In genomic region chr4:102226700-102227099, GRCm38 (mm10) we compare ENCODE assay signal across 9 mouse cellular contexts.
DNase-seq lines count a peak whose midpoint lies in the region; ATAC-seq lines count a peak whose summit lies in the region.
"Had no signal": no experiment of that assay in that cellular context is flagged by ENCODE, and none has a peak within 500 bp of the region (broad histone marks: within the 10 kb centered on the region; RNA-seq: fewer than 3 reads in every experiment).

No protein-coding gene starts in this region.

- no peak overlapping the region for H3K27ac ChIP-seq in kidney, embryonic 16.5 days (ENCODE audit: low read length)
- no peak overlapping the region for H3K27ac ChIP-seq in midbrain, embryonic 13.5 days
- H3K27ac ChIP-seq: lung, embryonic 15.5 days had no signal

- H3K9ac ChIP-seq in kidney, embryonic 16.5 days (replicated peaks; ENCODE audit: low read length), result no peak overlapping the region
- H3K9ac ChIP-seq in midbrain, embryonic 13.5 days (replicated peaks), result no peak overlapping the region
- H3K9ac ChIP-seq: lung, embryonic 15.5 days had no signal

- ATAC-seq in kidney, embryonic 16.5 days (ENCODE audit: low FRiP score, low TSS enrichment), result no peak
- peak; percentile 56; the same call in 1 of the 2 replicates for ATAC-seq in midbrain, embryonic 13.5 days
- ATAC-seq in activated CD4-positive, CD25-positive, alpha-beta regulatory T cell, adult 4 months, result no peak

- no peaks in the 10 kb centered on the region for H3K4me1 ChIP-seq in kidney, embryonic 16.5 days (ENCODE audit: insufficient read depth, low read length)
- H3K4me1 ChIP-seq in midbrain, embryonic 13.5 days (replicated peaks), result peaks cover 3% of the 10 kb centered on the region; the same call in 1 of the 2 replicates
- H3K4me1 ChIP-seq: lung, embryonic 15.5 days had no signal

- H3K4me3 ChIP-seq in kidney, embryonic 16.5 days (ENCODE audit: low read length), result no peak overlapping the region
- H3K4me3 ChIP-seq in midbrain, embryonic 13.5 days (replicated peaks), result no peak overlapping the region
- H3K4me3 ChIP-seq: lung, embryonic 15.5 days had no signal

- DNase-seq in adrenal gland, postnatal 14 days, result peak; percentile 27
- no peak for DNase-seq in adrenal gland, adult 8-10 months
- peak; percentile 28 for DNase-seq in kidney, postnatal 10 days
- peak; percentile 17 for DNase-seq in MN1 (ENCODE audit: low spot score)
- peak; percentile 31 for DNase-seq in forelimb bud, embryonic 11.5 days (ENCODE audit: low read depth, low spot score)

- no peaks in the 10 kb centered on the region for H3K27me3 ChIP-seq in kidney, embryonic 16.5 days (ENCODE audit: insufficient read depth, low read length)
- H3K27me3 ChIP-seq in midbrain, embryonic 13.5 days, result no peaks in the 10 kb centered on the region
- H3K27me3 ChIP-seq: lung, embryonic 15.5 days had no signal

- H3K4me2 ChIP-seq in kidney, embryonic 16.5 days (replicated peaks; ENCODE audit: low read depth, low read length), result no peak overlapping the region
- no peak overlapping the region for H3K4me2 ChIP-seq in midbrain, embryonic 13.5 days (replicated peaks)
- H3K4me2 ChIP-seq: lung, embryonic 15.5 days had no signal

- H3K36me3 ChIP-seq in kidney, embryonic 16.5 days (ENCODE audit: insufficient read depth, low read length), result no peaks in the 10 kb centered on the region
- no peaks in the 10 kb centered on the region for H3K36me3 ChIP-seq in midbrain, embryonic 13.5 days
- H3K36me3 ChIP-seq: lung, embryonic 15.5 days had no signal

- no peaks in the 10 kb centered on the region for H3K9me3 ChIP-seq in kidney, embryonic 16.5 days (ENCODE audit: low read length)
- no peaks in the 10 kb centered on the region for H3K9me3 ChIP-seq in midbrain, embryonic 13.5 days
- H3K9me3 ChIP-seq: lung, embryonic 15.5 days had no signal
